Mouse (Mus musculus) testis, adult 2 months (tissue): Measurements from ENCODE around the gene Taar9. TPM values are rescaled to one million over a fixed set of nuclear protein-coding genes. Genes with fewer than 3 reads are reported as not detected.
"Not testable (repeated sequence)": the region's sequence is repeated elsewhere in the genome, so short reads cannot be mapped to it uniquely, and the experiment has no call there.

Source experiments
- H3K27ac ChIP-seq: fragments of 200-500 bp; 2 replicates; pipeline ENCODE4 v1.5.1; 2012; ENCODE audit warnings: low read depth, low read length; ENCODE audit not compliant: control insufficient read depth, insufficient read depth
- H3K27me3 ChIP-seq: fragments of 200-500 bp; 2 replicates; pipeline ENCODE4 v1.6.1; 2012; ENCODE audit warnings: mild to moderate bottlenecking, low read length, moderate library complexity; ENCODE audit not compliant: control insufficient read depth, insufficient read depth
- H3K36me3 ChIP-seq: fragments of 200-500 bp; 2 replicates; pipeline ENCODE4 v1.6.1; 2012; ENCODE audit warnings: mild to moderate bottlenecking, low read length; ENCODE audit not compliant: control insufficient read depth, insufficient read depth
- H3K4me1 ChIP-seq: fragments of 200-500 bp; 2 replicates; pipeline ENCODE4 v1.6.1; 2012; ENCODE audit warnings: low read length; ENCODE audit not compliant: control insufficient read depth, insufficient read depth
- H3K4me3 ChIP-seq: fragments of 200-500 bp; 2 replicates; pipeline ENCODE4 v1.5.1; 2012; ENCODE audit warnings: low read depth, mild to moderate bottlenecking, low read length, moderate library complexity, mixed read lengths; ENCODE audit not compliant: control insufficient read depth
- CTCF ChIP-seq: fragments of 200-500 bp; IDR thresholded peaks from 2 replicates; pipeline ENCODE4 v1.5.1; 2012; ENCODE audit warnings: low read depth, mild to moderate bottlenecking, inconsistent platforms, low read length, moderate library complexity; ENCODE audit not compliant: control insufficient read depth, insufficient read depth, insufficient replicate concordance
- POLR2A ChIP-seq: fragments of 200-500 bp; IDR thresholded peaks from 2 replicates; pipeline ENCODE4 v1.6.1; 2012; ENCODE audit warnings: low read depth, mild to moderate bottlenecking, inconsistent platforms, low read length, moderate library complexity; ENCODE audit not compliant: control insufficient read depth
- polyA plus RNA-seq: library from polyadenylated mRNA; depleted of rRNA; stranded (reverse); fragments of >200 nt; gene quantifications from 2 replicates; pipeline ENCODE4 v1.2.3, GENCODE M21; 2012; rRNA removed

The Taar9 gene
- not detected in 2 replicates for polyA plus RNA-seq

DNA sequence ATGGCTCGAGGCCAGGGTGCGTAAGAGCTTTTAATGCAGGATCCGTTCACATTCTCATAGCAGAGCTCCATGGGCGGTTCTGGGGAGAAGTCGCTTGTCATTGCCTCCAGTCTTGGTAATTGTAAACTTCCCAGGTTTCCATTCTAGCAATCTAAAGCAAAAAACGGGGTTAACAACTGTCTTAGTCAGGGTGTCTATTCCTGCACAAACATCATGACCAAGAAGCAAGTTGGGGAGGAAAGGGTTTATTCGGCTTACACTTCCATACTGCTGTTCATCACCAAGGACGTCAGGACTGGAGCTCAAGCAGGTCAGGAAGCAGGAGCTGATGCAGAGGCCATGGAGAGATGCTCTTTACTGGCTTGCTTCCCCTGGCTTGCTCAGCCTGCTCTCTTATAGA, at the start of gene Taar9:
Gene Taar9, minus strand, starts transcription at position 101 of the 400 bp plus-strand sequence.
- H3K4me3 ChIP-seq, H3K27ac ChIP-seq, H3K36me3 ChIP-seq, H3K27me3 ChIP-seq, H3K4me1 ChIP-seq: not testable (repeated sequence)

DNA sequence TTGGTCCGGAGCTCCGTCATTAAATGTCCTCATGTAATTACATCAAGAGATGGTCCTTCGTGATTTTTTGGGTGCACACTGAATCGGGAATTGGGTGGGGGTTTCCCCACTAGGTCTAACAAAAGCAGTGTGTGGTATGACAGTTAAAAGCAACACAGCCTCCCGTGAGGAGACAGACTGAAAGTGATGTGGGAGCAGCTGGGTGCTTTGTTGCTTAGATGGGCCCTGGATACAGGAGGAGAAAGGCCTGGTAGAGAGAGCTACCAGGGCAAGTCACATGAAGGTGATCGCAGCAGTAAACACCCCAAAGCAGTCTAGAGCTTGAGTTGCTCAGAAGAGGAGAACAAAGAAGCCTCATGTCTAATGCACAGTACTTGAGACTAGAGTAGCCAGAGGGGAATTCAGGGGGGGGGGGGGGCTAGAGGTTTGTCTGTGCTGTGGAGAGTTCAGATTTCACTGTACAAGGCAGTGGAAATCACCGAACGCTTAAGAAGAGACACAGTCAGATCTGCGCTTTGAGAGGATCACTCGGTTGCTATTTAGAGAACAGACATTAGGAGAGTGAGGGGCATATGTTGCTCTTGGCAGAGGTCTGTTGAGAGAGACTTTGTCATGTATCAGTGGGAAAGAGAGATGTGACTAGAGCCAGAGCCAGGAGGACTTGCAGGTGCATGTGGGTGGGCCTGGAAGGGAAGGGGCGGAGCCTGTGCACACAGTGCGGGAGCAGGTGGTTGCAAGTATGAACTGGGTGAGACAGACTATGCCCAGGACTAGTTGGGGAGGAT, 49.3 kb upstream of the Taar9 start:
- Histone ChIP-seq H3K4me1 (0 out of 2 replicates have a peak, but pooled peaks cover 2% of the 10 kb centered on the region), H3K27me3 (no peaks in the 10 kb centered on the region), H3K4me3 (no peak overlapping the region), H3K36me3 (no peaks in the 10 kb centered on the region), H3K27ac (peak overlapping the region; percentile 8; the same call in 1 of the 2 replicates)
- TF ChIP-seq POLR2A (no peak), CTCF (no peak)

DNA sequence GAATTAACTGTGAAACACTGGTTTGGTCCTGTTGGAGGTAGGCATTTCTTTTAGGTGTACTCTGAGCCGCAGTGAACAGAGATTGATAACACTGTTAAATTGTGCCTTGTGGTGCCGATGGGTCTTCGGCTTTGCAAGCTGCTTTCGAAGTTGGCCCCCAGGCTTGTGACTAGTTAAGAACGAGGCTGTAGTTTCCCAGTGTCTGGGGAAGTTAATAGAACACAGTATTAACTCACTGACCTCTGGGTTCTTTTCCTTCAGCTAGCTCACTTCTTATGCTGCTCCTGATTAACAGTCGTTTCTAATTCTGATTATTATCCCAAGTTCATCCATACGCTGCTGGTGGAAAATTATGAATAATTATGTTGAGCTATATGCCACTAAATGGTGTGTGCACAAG, 40.8 kb upstream of the Taar9 start:
- Histone ChIP-seq H3K27ac (no peak overlapping the region), H3K4me3 (no peak overlapping the region)
- no peak for TF ChIP-seq POLR2A
- no peak for TF ChIP-seq CTCF

DNA sequence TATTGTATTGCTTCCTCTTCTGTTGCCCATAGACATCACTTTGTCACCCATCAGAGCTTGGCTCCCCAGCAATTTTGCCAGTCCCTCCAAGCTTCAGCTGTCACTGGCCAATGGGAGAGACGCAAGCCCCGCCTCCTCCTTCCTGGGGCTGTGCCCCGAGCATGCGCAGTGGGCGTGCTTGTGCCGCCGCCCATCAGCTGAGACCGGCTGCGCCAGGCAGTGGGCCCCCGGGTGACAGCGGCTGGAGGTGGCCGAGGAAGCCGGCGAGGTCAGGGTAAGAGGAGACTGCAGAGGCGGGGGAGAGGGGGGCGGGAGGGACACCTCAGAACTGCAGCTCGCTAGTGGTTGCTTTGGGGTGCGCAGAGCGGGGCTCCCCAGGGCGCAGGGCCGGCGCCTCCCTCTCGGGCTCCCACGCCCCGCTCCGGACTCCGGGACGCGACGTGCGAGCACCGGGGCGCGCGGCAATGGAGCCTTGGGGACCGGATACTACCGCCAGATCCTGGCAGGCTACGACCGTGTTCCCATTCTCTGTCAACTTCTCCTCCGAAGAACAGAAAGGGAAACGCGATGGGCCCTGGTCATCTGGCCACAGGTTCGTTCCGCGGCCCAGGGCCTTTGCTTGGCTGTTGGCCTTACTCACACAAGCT, 39.9 kb upstream of the Taar9 start, which contains the start of gene Stx7:
Gene Stx7, plus strand, starts transcription at position 168 of the 647 bp plus-strand sequence.
- H3K4me3 ChIP-seq: peak within 1 kb of the TSS; percentile 93
- H3K27ac ChIP-seq: peak within 1 kb of the TSS; percentile 76
- TF ChIP-seq CTCF: no peak
- peak; percentile 53 for TF ChIP-seq POLR2A

More for the DNA sequence above, 40.8 kb upstream of the Taar9 start:
- Histone ChIP-seq H3K27me3 (no peaks in the 10 kb centered on the region), H3K36me3 (no peaks in the 10 kb centered on the region), H3K4me1 (peaks cover 3% of the 10 kb centered on the region)

DNA sequence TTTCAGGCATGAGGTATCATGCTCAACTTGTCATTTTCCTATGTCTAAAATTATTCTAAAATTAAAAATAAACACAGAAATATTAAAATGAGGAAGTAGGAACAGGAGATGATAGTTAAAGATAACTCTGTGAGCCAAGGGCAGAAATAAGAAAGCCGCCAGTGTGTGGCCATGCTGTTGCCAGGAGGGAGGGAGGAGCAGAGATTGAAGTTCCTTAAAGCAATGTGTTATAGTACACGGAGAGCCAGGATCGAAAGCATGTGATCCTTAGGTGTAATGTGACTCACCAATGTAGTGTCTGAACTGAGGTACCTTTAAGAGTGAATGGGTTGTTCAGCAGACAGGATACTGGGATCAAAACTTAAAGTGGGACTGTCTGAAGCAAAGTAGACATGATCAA, 33.4 kb upstream of the Taar9 start:
- H3K4me3 ChIP-seq: no peak overlapping the region
- no peaks in the 10 kb centered on the region for H3K4me1 ChIP-seq
- TF ChIP-seq CTCF: no peak
- no peak for TF ChIP-seq POLR2A
- no peak overlapping the region for H3K27ac ChIP-seq
- H3K36me3 ChIP-seq: no peaks in the 10 kb centered on the region
- no peaks in the 10 kb centered on the region for H3K27me3 ChIP-seq

More for the DNA sequence above, 39.9 kb upstream of the Taar9 start, which contains the start of gene Stx7:
- no peaks in the 10 kb centered on the region for H3K27me3 ChIP-seq
- peaks cover 3% of the 10 kb centered on the region for H3K4me1 ChIP-seq
- no peaks in the 10 kb centered on the region for H3K36me3 ChIP-seq

DNA sequence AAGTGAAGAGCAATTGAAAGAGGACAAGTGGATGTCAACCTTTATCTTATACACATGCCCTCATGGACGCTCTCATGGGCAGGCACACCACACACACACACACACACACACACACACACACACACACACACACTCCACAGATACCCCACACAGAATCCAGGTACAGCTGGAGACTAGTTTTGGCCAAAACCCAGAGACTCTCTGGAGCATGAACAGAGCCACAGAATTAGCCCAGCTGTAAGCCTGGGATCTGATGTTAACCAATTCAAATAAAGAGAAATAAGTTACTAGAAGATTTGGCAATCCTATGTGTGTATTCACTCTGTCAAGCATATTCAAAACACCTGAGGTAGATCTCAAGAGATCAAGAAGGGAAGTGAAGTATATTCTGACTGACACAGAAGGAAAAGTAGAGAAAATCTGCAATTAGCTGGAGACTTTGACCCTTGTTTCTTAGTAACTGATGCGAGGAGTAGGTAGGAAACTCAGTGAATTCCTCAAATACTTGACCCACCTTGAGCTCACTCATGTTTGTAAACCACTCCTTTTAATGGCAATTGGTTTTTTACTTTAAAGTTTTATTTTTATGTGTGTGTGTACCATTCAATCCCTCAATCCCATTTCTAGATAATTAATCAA, 29.4 kb upstream of the Taar9 start:
- no peaks in the 10 kb centered on the region for H3K27me3 ChIP-seq
- no peaks in the 10 kb centered on the region for H3K36me3 ChIP-seq
- no peak overlapping the region for H3K4me3 ChIP-seq
- no peaks in the 10 kb centered on the region for H3K4me1 ChIP-seq
- TF ChIP-seq CTCF (no peak), POLR2A (no peak)
- H3K27ac ChIP-seq: no peak overlapping the region

DNA sequence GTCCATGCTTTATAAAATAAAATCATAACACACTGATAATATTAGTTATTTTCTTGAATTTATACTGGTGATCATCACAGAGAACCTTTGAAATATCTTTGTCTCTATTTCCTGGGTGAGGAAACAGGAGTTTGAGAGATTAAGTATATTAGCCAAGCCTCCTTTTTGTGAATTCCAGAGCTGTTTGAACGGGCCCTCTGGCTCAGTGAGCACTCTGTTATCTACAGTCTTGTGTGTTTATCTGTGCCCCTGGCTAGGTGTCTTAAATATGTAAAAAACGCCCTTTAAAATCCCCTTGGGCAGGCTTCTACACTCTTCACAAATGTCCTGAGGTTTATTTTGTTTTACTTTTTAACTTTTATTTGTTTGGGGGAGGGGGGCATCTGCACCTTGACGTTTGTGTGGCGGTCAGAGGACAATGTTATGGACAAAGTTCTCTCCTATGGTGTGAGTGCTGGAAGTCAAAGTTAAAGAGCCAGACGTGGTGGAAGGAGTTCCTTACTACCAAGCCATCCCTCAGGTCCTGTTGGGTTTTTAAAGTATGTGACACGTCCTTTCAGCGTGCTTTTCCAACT, 24.8 kb upstream of the Taar9 start:
- Histone ChIP-seq H3K4me1 (no peaks in the 10 kb centered on the region), H3K27me3 (no peaks in the 10 kb centered on the region), H3K36me3 (no peaks in the 10 kb centered on the region), H3K27ac (no peak overlapping the region), H3K4me3 (no peak overlapping the region)
- TF ChIP-seq CTCF: no peak
